Mouse (Mus musculus) inflammation-experienced regulatory T-cells, adult 6 months (primary cell): ENCODE measurements around the gene Satb2. TPM values are rescaled to one million over a fixed set of nuclear protein-coding genes. Genes with fewer than 3 reads are reported as not detected.

Experiments
- ATAC-seq: one replicate; pipeline ENCODE4 v1.8.0; 2017
- polyA plus RNA-seq, 3 experiments: library from polyadenylated mRNA; unstranded; fragments of 100-300 nt; shearing (Covaris generic); gene quantifications; one replicate each; pipeline ENCODE4 v1.2.1; 2017

Gene Satb2
- polyA plus RNA-seq, 3 experiments from 2014 or later = not detected

DNA sequence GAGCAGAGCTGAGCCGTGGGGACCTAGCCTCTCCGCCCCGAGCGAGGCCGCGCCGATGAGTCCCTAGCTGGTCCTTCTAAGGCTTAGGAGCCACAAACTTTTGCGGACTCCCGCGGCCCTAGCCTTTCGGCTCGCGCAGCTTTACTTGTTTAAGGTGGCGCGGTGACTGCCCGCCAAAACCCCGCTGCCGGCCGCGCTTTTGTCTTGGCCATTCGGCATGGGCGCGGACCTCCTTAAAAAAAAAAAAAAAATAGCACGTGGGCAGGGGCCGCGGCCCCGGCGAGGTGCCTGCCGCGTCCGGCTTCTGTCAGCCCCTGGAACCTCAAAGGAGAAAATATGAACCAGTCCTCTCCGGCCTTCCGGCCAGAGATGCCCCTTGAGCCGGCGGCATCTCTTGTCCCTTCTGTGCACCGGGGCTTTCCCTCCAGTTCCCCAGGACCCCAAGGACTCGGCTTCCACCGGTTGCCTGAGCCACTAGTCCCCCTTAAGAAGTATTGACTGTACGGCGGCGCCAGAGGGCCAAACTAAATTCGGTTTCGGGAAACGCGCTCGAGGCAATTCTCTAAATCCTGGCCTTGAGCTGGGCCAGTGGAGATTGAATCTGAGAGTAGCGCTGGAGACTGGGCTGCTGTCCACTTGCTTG is 5.4 kb downstream of the Satb2 start:
- no peak for ATAC-seq

DNA sequence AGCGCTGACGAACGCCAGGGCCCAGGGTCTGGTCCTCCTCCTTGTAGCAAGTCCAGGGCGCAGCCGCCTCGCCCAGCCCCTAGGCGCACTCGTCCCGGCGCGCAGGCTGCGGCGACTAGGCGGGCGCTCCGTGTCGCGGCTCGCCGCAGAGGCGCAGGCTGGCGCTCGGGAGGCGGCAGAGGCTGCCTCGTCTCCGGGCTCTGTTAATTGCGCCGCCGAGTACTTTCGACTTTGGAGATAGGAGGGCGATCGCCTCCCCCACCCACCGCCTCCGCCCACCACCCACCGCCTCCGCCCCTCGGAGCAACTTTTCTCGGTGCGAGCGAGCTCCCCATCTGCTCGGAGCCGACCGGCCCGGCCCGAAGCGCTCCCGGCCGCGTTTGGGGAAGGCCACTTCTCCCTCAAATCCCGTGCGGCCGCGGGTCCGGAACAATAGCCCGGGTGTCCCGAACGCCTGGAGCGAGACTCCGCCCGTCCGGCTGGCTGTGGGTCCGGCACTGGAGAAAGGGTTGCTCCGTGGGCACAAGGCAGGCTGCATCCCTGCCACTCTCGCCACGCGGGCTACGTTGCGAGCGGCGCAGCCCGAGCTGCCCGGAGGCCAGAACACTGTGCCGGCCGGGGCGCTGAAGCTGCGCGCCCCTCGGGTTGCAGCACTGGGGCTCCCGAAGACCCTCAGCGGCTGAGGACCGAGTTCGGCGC is 6.0 kb downstream of the Satb2 start:
- ATAC-seq = no peak

DNA sequence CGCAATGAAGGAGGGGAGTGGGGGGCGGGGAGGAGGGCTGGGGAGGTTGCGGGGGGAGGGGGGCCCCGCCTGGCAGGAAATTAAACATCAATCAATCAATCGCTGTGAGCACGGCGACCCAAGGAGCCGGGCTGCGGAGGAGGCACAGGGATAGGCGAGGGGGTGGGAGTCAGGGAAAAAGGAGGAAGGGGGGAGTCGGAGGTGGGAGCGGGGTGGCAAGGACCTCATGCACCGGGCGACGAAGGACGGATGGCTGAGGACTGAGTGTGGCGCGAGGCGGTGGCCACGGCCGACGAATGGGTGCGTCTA is 6.6 kb downstream of the Satb2 start:
- ATAC-seq = no peak

DNA sequence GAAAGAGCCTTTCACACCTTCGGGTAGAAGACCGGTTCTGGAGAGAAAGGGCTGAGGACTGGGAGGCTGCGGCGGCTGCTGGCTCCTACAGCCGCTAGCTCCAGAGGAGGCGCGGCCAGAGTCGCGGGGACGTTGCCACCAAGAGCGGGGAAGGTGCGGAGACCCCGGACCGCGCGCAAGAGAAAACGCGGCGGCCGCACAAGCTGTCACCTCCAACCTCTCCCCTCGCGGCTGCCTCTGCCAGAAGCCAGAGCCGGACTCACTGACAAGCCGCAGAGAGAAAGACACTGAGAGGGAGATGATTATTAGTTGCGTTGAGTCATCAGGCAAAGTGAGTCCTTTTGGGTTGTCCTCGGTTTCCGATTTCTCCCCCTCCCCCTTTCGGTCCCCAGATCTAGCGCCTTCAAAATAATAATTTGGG is 7.0 kb downstream of the Satb2 start:
- no peak for ATAC-seq

GRCm38 (mm10) chr1:56970740-56971141 is 7.7 kb downstream of the Satb2 start:
- ATAC-seq = no peak

GRCm38 (mm10) chr1:56969364-56970360 is 8.8 kb downstream of the Satb2 start:
- no peak for ATAC-seq

GRCm38 (mm10) chr1:56965879-56966579 is 12.4 kb downstream of the Satb2 start:
- no peak for ATAC-seq

GRCm38 (mm10) chr1:56964493-56964892 is 14.0 kb downstream of the Satb2 start:
- no peak for ATAC-seq

DNA sequence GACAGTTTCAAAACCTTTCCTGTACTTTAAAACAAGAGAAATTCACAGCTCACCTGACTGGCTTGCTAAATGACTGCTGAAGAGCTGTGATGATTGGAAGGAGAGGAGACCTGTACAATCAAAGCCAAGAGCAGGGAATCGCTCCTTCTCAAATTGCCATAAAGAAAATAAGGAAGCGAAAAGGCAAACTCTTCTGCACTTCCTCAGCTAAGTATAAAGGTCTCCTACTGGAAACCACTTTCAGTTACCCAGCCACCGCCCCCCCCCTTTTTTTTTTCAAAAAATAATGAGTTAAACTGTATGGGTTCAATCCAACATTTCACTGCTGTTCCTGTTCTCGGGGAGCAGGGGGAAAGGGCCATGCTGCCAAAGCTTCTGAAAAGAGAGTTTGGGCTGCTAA is 15.2 kb downstream of the Satb2 start:
- no peak for ATAC-seq

- no peak for ATAC-seq
These were observed 19.5 kb downstream of the Satb2 start for GRCm38 (mm10) chr1:56958996-56959395.

DNA sequence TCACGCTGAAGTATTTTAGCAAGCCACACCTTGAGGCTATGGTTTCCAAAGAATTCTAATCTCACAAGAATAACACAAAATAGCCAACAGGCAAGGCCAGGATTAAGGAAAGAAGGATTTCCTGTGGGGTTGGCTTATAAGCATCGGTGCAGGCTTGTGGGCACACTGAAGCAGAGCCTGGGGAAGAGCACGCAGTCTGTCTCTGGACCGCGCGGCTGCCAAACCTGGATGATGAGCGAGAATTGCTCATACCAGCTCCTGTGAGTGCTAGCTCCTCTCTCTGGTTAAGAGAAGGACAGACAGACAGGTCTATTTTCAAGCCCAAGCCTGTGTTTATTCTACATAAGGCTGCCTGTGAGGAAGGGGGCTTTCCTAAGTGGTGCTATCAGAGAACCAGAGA is 20.5 kb downstream of the Satb2 start:
- no peak for ATAC-seq

DNA sequence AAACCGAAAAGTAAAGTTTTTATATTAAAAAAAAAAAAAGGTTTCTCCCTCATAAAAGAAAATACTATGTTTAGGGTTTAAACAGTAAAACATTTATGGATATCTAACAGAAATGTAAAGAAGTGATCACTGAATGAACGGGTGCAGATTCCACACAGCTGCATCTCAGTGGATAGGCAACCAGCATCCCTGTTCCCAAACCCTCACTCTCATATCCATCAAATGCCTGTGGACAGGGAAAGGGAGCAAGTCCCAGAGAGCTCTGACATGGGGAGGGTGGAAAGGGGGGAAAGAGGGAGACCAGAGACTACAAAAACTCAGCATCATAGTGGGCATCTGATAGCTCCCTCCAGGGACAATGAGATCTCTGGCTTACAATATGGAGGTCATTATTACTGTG is 21.6 kb downstream of the Satb2 start:
- ATAC-seq = no peak

DNA sequence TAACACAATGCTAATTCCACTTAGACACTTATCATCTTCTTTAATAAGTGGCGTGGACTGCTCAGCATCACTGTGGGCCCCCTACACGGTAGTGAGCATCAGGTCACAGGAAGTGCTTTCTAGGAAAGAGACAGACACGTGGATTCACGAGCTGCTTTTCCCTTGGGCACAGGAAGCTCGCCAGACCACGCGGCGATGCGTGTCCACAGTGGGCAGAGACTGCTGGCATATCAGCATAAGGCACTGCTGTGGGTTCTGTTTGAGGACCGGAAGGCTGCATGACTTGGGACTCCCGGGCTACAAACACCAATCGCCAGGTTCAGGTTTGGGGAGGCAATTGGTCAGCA is 22.7 kb downstream of the Satb2 start:
- no peak for ATAC-seq

GRCm38 (mm10) chr1:56955055-56955738 is 23.3 kb downstream of the Satb2 start:
- no peak for ATAC-seq

GRCm38 (mm10) chr1:56953538-56953937 is 24.9 kb downstream of the Satb2 start:
- ATAC-seq = no peak

DNA sequence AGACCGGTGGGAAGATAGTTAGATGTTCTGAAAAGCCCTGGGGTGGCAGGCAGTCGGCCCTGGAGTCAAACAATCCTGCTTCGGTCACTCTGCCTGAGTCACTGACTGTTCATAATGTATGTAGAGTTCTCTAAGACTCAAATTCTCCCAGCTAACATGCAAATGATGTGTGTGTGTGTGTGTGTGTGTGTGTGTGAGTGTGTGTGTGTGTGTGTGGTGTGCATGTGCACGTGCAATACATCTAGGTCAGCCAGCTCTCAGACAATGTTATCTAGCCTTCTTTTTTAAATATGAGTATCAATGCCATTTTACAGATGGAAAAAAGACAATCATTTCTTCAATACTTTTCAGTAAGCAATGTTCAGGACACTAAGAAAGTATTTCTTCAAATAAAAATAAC is 26.5 kb downstream of the Satb2 start:
- no peak for ATAC-seq

GRCm38 (mm10) chr1:56951525-56951924 is 26.9 kb downstream of the Satb2 start:
- ATAC-seq = no peak

- no peak for ATAC-seq
These were observed 39.0 kb downstream of the Satb2 start for GRCm38 (mm10) chr1:56939432-56939831.

DNA sequence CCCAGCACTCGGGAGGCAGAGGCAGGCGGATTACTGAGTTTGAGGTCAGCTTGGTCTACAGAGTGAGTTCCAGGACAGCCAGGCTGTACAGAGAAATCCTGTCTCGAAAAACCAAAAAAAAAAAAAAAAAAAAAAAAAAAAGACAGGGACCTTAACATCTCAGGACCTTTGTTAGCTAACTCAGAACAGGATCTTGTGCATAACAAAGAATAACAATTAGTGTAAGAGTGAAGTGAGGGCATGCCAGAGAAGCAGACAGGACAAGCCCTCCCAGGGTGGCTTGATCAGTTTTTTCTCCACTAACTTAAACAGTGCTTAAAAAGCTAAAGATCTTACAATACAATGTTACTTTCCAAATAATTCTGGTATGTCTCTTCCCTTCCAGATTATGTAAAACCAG is 40.0 kb downstream of the Satb2 start:
- ATAC-seq = no peak

DNA sequence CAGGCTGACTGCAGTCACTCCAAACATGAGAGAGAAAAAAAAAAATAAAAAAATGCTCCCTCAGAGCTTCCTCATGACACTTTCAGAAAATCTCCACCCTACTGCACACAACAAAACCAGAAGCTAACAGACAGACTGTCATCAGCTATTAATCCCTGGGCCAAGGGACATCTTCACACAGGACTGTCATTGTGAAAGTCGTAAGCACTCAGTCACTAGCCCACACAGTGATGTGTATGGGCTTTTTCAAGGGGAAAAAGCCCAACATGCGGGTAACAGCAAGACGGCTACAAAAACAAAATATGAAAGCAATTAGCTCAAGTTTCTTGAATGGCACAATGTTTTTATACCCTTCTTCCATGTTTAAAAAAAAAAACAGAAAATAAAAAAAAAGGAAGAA is 41.9 kb downstream of the Satb2 start:
- no peak for ATAC-seq

GRCm38 (mm10) chr1:56933821-56934220 is 44.6 kb downstream of the Satb2 start:
- ATAC-seq = no peak

GRCm38 (mm10) chr1:56930096-56930495 is 48.4 kb downstream of the Satb2 start:
- no peak for ATAC-seq
